Mouse (Mus musculus) ES-Bruce4 (cell line): ENCODE measurements around the gene Aff3.

Experiments used
- CTCF ChIP-seq: IDR thresholded peaks from one replicate; pipeline ENCODE4 v1.8.1; 2011; ENCODE audit warnings: low read depth, low read length
- EP300 ChIP-seq: IDR thresholded peaks from 2 replicates; pipeline ENCODE4 v1.6.1; 2011; ENCODE audit warnings: low read depth, low read length; ENCODE audit not compliant: insufficient read depth
- POLR2A ChIP-seq: IDR thresholded peaks from one replicate; pipeline ENCODE4 v1.8.1; 2011; ENCODE audit warnings: low read length; ENCODE audit not compliant: insufficient read depth

GRCm38 (mm10) chr1:38666111-38666765, 1.5 kb upstream of the Aff3 start:
- TF ChIP-seq CTCF (no peak), POLR2A (no peak), EP300 (no peak)
